Mouse (Mus musculus): ENCODE measurements around the gene Phactr4. TPM values are rescaled to one million over a fixed set of nuclear protein-coding genes. Genes with fewer than 3 reads are reported as not detected.

Gene Phactr4
- polyA plus RNA-seq, 1 experiment from 2014 or later, result 31.8 TPM

DNA sequence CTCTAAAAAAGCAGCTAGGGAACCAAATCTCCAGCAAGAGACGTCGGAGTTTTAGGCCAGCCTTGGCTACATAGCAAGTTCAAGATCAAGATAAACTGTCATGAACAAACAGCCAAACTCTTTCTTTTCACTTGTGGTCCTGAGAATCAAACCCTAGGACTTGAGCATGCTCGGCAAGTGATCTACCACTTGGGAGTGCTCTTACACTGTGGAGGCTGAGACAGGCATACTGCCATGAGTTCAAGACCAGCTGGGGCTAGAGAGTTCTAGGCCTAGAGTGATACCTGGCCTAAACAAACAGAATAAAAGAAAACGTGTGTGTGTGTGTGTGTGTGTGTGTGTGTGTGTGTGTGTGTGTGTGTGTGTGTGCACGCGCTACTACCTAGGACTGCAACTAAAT, 31.9 kb upstream of the Phactr4 start:
- H3K27ac ChIP-seq (ENCODE audit: low read depth, low read length), result no peak overlapping the region
- H3K4me2 ChIP-seq (replicated peaks; ENCODE audit: low read depth, low read length), result no peak overlapping the region
- H3K9ac ChIP-seq (ENCODE audit: low read depth, low read length), result no peak overlapping the region
- peaks cover 22% of the 10 kb centered on the region for H3K36me3 ChIP-seq (ENCODE audit: control insufficient read depth, insufficient read depth, low read length)
- 89% methylated on average over 6 of the region's 6 CpGs for WGBS
- H3K27me3 ChIP-seq (ENCODE audit: control insufficient read depth, insufficient read depth, low read length), result no peaks in the 10 kb centered on the region
- ATAC-seq (ENCODE audit: low FRiP score, low TSS enrichment), result no peak
- no peak overlapping the region for H3K4me3 ChIP-seq (ENCODE audit: low read length)
- no peaks in the 10 kb centered on the region for H3K9me3 ChIP-seq (ENCODE audit: control insufficient read depth, low read length)
- H3K4me1 ChIP-seq (ENCODE audit: control insufficient read depth, insufficient read depth, low read length), result no peaks in the 10 kb centered on the region

- Histone ChIP-seq H3K9me3 (ENCODE audit: control insufficient read depth, low read length) (no peaks in the 10 kb centered on the region), H3K27me3 (ENCODE audit: control insufficient read depth, insufficient read depth, low read length) (no peaks in the 10 kb centered on the region), H3K9ac (ENCODE audit: low read depth, low read length) (no peak overlapping the region), H3K4me3 (ENCODE audit: low read length) (no peak overlapping the region), H3K27ac (ENCODE audit: low read depth, low read length) (no peak overlapping the region), H3K4me1 (ENCODE audit: control insufficient read depth, insufficient read depth, low read length) (no peaks in the 10 kb centered on the region), H3K36me3 (ENCODE audit: control insufficient read depth, insufficient read depth, low read length) (no peaks in the 10 kb centered on the region), H3K4me2 (replicated peaks; ENCODE audit: low read depth, low read length) (no peak overlapping the region)
- no peak for ATAC-seq (ENCODE audit: low FRiP score, low TSS enrichment)
- WGBS, result 80% methylated on average over 3 of the region's 3 CpGs
These were observed 27.5 kb upstream of the Phactr4 start for GRCm38 (mm10) chr4:132449778-132450177.

DNA sequence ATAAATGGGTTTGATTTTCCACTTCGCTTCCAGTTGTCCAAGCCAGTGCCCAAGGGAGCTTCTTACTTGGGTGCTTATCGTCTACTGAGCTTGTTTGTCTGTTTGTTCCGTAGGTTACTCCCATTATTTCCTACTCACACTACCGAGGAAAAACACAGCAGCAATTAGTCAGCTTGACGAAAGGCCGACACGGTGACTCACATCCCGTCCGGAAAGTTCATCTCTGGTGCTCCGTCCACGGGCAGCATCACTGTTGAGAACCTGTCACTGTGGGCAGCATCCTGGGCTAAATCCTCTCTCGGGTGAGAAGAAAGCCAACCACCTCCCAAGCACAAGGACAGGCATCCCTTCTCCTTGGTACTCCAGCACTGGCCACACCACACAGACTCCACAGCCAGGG, 23.8 kb upstream of the Phactr4 start:
- H3K4me2 ChIP-seq (replicated peaks; ENCODE audit: low read depth, low read length), result no peak overlapping the region
- no peaks in the 10 kb centered on the region for H3K36me3 ChIP-seq (ENCODE audit: control insufficient read depth, insufficient read depth, low read length)
- no peak overlapping the region for H3K27ac ChIP-seq (ENCODE audit: low read depth, low read length)
- no peaks in the 10 kb centered on the region for H3K27me3 ChIP-seq (ENCODE audit: control insufficient read depth, insufficient read depth, low read length)
- no peak overlapping the region for H3K4me3 ChIP-seq (ENCODE audit: low read length)
- no peaks in the 10 kb centered on the region for H3K9me3 ChIP-seq (ENCODE audit: control insufficient read depth, low read length)
- H3K9ac ChIP-seq (ENCODE audit: low read depth, low read length), result no peak overlapping the region
- WGBS, result 81% methylated on average over 12 of the region's 12 CpGs
- no peak for ATAC-seq (ENCODE audit: low FRiP score, low TSS enrichment)
- no peaks in the 10 kb centered on the region for H3K4me1 ChIP-seq (ENCODE audit: control insufficient read depth, insufficient read depth, low read length)

GRCm38 (mm10) chr4:132444516-132444915, 22.2 kb upstream of the Phactr4 start:
- Histone ChIP-seq H3K9ac (ENCODE audit: low read depth, low read length) (no peak overlapping the region), H3K36me3 (ENCODE audit: control insufficient read depth, insufficient read depth, low read length) (no peaks in the 10 kb centered on the region), H3K9me3 (ENCODE audit: control insufficient read depth, low read length) (no peaks in the 10 kb centered on the region), H3K4me2 (replicated peaks; ENCODE audit: low read depth, low read length) (no peak overlapping the region), H3K27me3 (ENCODE audit: control insufficient read depth, insufficient read depth, low read length) (no peaks in the 10 kb centered on the region), H3K4me3 (ENCODE audit: low read length) (no peak overlapping the region), H3K4me1 (ENCODE audit: control insufficient read depth, insufficient read depth, low read length) (no peaks in the 10 kb centered on the region), H3K27ac (ENCODE audit: low read depth, low read length) (no peak overlapping the region)
- 85% methylated on average over 8 of the region's 8 CpGs for WGBS
- no peak for ATAC-seq (ENCODE audit: low FRiP score, low TSS enrichment)

- no peak overlapping the region for H3K4me3 ChIP-seq (ENCODE audit: low read length)
- no peaks in the 10 kb centered on the region for H3K9me3 ChIP-seq (ENCODE audit: control insufficient read depth, low read length)
- no peak overlapping the region for H3K9ac ChIP-seq (ENCODE audit: low read depth, low read length)
- H3K27ac ChIP-seq (ENCODE audit: low read depth, low read length), result no peak overlapping the region
- no peaks in the 10 kb centered on the region for H3K36me3 ChIP-seq (ENCODE audit: control insufficient read depth, insufficient read depth, low read length)
- 0 out of 2 replicates have a peak, but pooled peaks cover 4% of the 10 kb centered on the region for H3K4me1 ChIP-seq (ENCODE audit: control insufficient read depth, insufficient read depth, low read length)
- ATAC-seq (ENCODE audit: low FRiP score, low TSS enrichment), result no peak
- 46% methylated on average over 11 of the region's 11 CpGs for WGBS
- no peaks in the 10 kb centered on the region for H3K27me3 ChIP-seq (ENCODE audit: control insufficient read depth, insufficient read depth, low read length)
- H3K4me2 ChIP-seq (replicated peaks; ENCODE audit: low read depth, low read length), result no peak overlapping the region
These were observed 15.6 kb upstream of the Phactr4 start for GRCm38 (mm10) chr4:132437857-132438256.

DNA sequence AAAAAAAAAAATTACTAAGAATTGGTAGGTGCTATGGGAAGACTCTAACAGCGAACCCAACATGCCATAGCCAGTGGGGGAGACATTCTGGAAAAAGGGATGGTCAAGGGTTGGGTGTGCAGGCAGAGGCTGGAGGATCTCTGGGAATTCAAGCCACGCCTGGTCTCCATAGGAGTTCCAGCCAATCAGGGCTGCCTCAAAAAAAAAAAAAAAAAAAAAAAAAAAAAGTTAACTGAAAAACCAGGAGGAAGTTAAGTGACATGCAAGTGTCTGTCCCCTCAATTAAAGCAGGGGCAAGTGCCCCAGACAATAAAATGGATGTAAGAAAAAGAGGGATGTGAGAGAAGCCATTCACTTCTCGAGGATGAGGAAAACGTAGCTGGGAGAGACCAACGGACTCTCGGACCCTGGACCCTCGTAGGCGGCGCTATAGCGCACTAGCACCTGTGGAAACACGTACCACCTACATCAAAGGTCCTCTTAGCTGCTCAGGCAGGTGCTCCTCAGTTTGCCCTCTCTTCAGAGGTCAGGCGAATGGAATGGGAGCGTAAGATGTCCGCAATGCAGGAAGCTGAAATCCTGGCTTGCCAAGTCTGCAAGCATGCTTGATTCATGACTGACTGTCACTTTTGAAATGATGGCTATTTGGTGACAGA, 10.6 kb upstream of the Phactr4 start:
- no peak for ATAC-seq (ENCODE audit: low FRiP score, low TSS enrichment)
- H3K9me3 ChIP-seq (ENCODE audit: control insufficient read depth, low read length), result no peaks in the 10 kb centered on the region
- H3K27ac ChIP-seq (ENCODE audit: low read depth, low read length), result no peak overlapping the region
- H3K4me3 ChIP-seq (ENCODE audit: low read length), result 0 out of 2 replicates have a peak overlapping the region, but pooled peaks have one; percentile 13
- no peaks in the 10 kb centered on the region for H3K27me3 ChIP-seq (ENCODE audit: control insufficient read depth, insufficient read depth, low read length)
- H3K9ac ChIP-seq (ENCODE audit: low read depth, low read length), result 0 out of 2 replicates have a peak overlapping the region, but pooled peaks have one; percentile 40
- H3K36me3 ChIP-seq (ENCODE audit: control insufficient read depth, insufficient read depth, low read length), result no peaks in the 10 kb centered on the region
- H3K4me1 ChIP-seq (ENCODE audit: control insufficient read depth, insufficient read depth, low read length), result 0 out of 2 replicates have a peak, but pooled peaks cover 6% of the 10 kb centered on the region
- WGBS, result 13% methylated on average over 14 of the region's 14 CpGs
- H3K4me2 ChIP-seq (replicated peaks; ENCODE audit: low read depth, low read length), result peak overlapping the region; percentile 43

GRCm38 (mm10) chr4:132428022-132428542, 5.8 kb upstream of the Phactr4 start:
- Histone ChIP-seq H3K4me3 (ENCODE audit: low read length) (no peak overlapping the region), H3K4me1 (ENCODE audit: control insufficient read depth, insufficient read depth, low read length) (0 out of 2 replicates have a peak, but pooled peaks cover 3% of the 10 kb centered on the region), H3K27ac (ENCODE audit: low read depth, low read length) (no peak overlapping the region), H3K9ac (ENCODE audit: low read depth, low read length) (no peak overlapping the region), H3K36me3 (ENCODE audit: control insufficient read depth, insufficient read depth, low read length) (no peaks in the 10 kb centered on the region), H3K4me2 (replicated peaks; ENCODE audit: low read depth, low read length) (no peak overlapping the region), H3K27me3 (ENCODE audit: control insufficient read depth, insufficient read depth, low read length) (no peaks in the 10 kb centered on the region), H3K9me3 (ENCODE audit: control insufficient read depth, low read length) (no peaks in the 10 kb centered on the region; the same call in 1 of the 2 replicates)
- WGBS, result 52% methylated on average over 9 of the region's 9 CpGs
- ATAC-seq (ENCODE audit: low FRiP score, low TSS enrichment), result 0 out of 2 replicates have a peak, but pooled peaks have one; percentile 48

GRCm38 (mm10) chr4:132427493-132427892, 5.2 kb upstream of the Phactr4 start:
- Histone ChIP-seq H3K27me3 (ENCODE audit: control insufficient read depth, insufficient read depth, low read length) (no peaks in the 10 kb centered on the region), H3K9me3 (ENCODE audit: control insufficient read depth, low read length) (no peaks in the 10 kb centered on the region; the same call in 1 of the 2 replicates), H3K4me2 (replicated peaks; ENCODE audit: low read depth, low read length) (no peak overlapping the region), H3K9ac (ENCODE audit: low read depth, low read length) (no peak overlapping the region), H3K36me3 (ENCODE audit: control insufficient read depth, insufficient read depth, low read length) (no peaks in the 10 kb centered on the region), H3K27ac (ENCODE audit: low read depth, low read length) (no peak overlapping the region), H3K4me1 (ENCODE audit: control insufficient read depth, insufficient read depth, low read length) (0 out of 2 replicates have a peak, but pooled peaks cover 3% of the 10 kb centered on the region), H3K4me3 (ENCODE audit: low read length) (no peak overlapping the region)
- ATAC-seq (ENCODE audit: low FRiP score, low TSS enrichment), result no peak
- WGBS, result 94% methylated on average over 4 of the region's 4 CpGs

DNA sequence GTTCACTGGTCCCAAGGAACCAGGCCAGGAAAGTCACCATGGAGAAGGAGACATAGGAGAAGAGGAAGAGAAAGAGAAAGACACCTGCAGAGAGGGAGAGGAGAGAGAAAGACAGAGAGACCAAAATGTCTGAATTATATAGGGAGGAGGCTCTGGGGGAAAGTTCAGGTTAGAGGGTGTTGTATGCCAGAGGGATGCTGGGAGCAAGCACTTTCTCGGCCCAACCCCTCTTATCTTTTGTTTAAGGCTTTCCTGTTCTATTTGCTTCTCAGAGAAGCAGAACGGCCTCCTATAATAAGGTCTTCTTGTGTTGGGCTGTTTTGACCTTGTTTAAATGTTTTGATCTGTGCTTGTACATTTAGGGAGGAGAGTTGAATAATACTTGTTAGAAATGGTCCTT, 3.7 kb upstream of the Phactr4 start:
- Histone ChIP-seq H3K4me3 (ENCODE audit: low read length) (no peak overlapping the region), H3K9ac (ENCODE audit: low read depth, low read length) (no peak overlapping the region), H3K36me3 (ENCODE audit: control insufficient read depth, insufficient read depth, low read length) (no peaks in the 10 kb centered on the region), H3K4me1 (ENCODE audit: control insufficient read depth, insufficient read depth, low read length) (peaks cover 4% of the 10 kb centered on the region; the same call in 1 of the 2 replicates), H3K27me3 (ENCODE audit: control insufficient read depth, insufficient read depth, low read length) (no peaks in the 10 kb centered on the region), H3K9me3 (ENCODE audit: control insufficient read depth, low read length) (no peaks in the 10 kb centered on the region; the same call in 1 of the 2 replicates), H3K27ac (ENCODE audit: low read depth, low read length) (no peak overlapping the region), H3K4me2 (replicated peaks; ENCODE audit: low read depth, low read length) (no peak overlapping the region)
- no peak for ATAC-seq (ENCODE audit: low FRiP score, low TSS enrichment)
- WGBS, result 78% methylated on average over 2 of the region's 2 CpGs

All from kidney, embryonic 14.5 days (tissue).